Mouse (Mus musculus): Measurements from ENCODE around the gene Ccnd3.

The Ccnd3 gene

DNA sequence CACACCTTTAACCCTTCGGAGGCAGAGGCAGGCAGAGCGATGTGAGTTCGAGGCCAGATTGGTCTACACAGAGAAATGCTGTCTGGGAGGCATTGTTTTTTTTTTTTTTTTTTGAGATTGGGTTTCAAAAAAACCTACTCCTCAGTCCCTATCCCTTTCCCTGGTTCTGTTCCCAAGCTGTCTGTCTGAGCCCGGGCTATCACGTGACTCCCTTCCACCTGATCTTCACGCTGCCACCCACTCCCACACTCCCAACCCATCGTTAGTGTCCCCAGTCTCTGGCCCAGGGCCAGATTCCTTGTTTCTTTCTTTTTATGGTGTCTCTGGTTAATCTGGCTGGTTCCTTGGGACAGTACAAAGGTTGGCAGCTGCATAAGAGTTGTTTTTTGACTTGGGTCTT, 46.2 kb downstream of the Ccnd3 start:
- TF ChIP-seq POU5F1 (IDR thresholded peaks at IDR 0.05; ENCODE audit: borderline replicate concordance, low read length) (no peak), NANOG (IDR thresholded peaks at IDR 0.05; ENCODE audit: borderline replicate concordance, low read length) (no peak), CTCF (conservative IDR thresholded peaks at IDR 0.05; ENCODE audit: low read length) (no peak)
- H3K4me3 ChIP-seq (replicated peaks; ENCODE audit: low read length), result no peak overlapping the region

DNA sequence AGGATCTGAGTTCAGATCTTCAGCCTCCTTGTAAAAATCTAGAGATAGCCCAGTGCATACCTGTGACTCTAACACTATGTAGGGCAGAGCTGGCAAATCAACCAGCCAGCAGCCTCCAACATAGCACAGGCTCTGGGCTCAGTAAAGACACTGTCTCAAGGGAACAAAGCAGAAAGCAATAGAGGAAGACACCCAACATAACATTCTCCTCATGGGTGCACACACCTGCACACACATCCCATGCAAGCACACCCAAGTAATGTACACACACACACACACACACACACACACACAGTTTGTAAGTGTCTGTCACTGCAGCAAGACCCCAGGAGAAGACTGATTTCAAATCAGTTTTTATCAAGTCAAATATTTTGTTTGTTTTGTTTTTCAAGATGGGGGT, 48.1 kb downstream of the Ccnd3 start:
- H3K4me3 ChIP-seq (replicated peaks; ENCODE audit: low read length), result no peak overlapping the region

More for the DNA sequence above, 46.2 kb downstream of the Ccnd3 start:
- Histone ChIP-seq H3K4me1 (replicated peaks; ENCODE audit: low read depth, low read length) (peaks cover 43% of the 10 kb centered on the region), H3K27me3 (ENCODE audit: insufficient read depth, low read length) (no peaks in the 10 kb centered on the region), H3K36me3 (ENCODE audit: insufficient read depth, low read length) (no peaks in the 10 kb centered on the region), H3K9me3 (ENCODE audit: low read length) (no peaks in the 10 kb centered on the region)

DNA sequence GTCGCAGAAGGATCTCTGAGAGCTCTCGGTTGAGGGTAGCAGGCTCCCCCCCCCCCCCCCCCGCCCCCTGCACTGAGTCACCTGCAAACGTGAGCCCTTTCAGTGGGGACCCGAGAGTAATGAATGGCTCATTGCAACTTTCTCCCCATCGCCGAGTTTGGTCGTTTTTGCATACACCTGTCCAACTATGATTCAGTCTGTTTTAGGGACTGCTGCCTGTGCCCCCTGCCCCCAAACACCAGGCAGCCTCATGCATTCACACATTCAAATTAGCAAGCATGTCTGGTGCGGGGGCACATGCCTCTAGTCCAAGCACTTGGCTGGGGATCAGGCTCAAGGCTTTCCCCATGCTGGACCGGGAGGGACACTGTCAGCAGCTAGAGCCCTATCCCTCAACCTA, 49.8 kb downstream of the Ccnd3 start:
- no peaks in the 10 kb centered on the region for H3K36me3 ChIP-seq (ENCODE audit: insufficient read depth, low read length)
- no peaks in the 10 kb centered on the region for H3K27me3 ChIP-seq (ENCODE audit: insufficient read depth, low read length)
- TF ChIP-seq NANOG (IDR thresholded peaks at IDR 0.05; ENCODE audit: borderline replicate concordance, low read length) (no peak), CTCF (conservative IDR thresholded peaks at IDR 0.05; ENCODE audit: low read length) (no peak), POU5F1 (IDR thresholded peaks at IDR 0.05; ENCODE audit: borderline replicate concordance, low read length) (no peak)
- H3K4me3 ChIP-seq (replicated peaks; ENCODE audit: low read length), result no peak overlapping the region
- no peaks in the 10 kb centered on the region for H3K9me3 ChIP-seq (ENCODE audit: low read length)
- H3K4me1 ChIP-seq (replicated peaks; ENCODE audit: low read depth, low read length), result peaks cover 38% of the 10 kb centered on the region

More for the DNA sequence above, 48.1 kb downstream of the Ccnd3 start:
- Histone ChIP-seq H3K4me1 (replicated peaks; ENCODE audit: low read depth, low read length) (peaks cover 39% of the 10 kb centered on the region), H3K36me3 (ENCODE audit: insufficient read depth, low read length) (no peaks in the 10 kb centered on the region), H3K27me3 (ENCODE audit: insufficient read depth, low read length) (no peaks in the 10 kb centered on the region), H3K9me3 (ENCODE audit: low read length) (no peaks in the 10 kb centered on the region)
- TF ChIP-seq CTCF (conservative IDR thresholded peaks at IDR 0.05; ENCODE audit: low read length) (no peak), POU5F1 (IDR thresholded peaks at IDR 0.05; ENCODE audit: borderline replicate concordance, low read length) (no peak), NANOG (IDR thresholded peaks at IDR 0.05; ENCODE audit: borderline replicate concordance, low read length) (no peak)

DNA sequence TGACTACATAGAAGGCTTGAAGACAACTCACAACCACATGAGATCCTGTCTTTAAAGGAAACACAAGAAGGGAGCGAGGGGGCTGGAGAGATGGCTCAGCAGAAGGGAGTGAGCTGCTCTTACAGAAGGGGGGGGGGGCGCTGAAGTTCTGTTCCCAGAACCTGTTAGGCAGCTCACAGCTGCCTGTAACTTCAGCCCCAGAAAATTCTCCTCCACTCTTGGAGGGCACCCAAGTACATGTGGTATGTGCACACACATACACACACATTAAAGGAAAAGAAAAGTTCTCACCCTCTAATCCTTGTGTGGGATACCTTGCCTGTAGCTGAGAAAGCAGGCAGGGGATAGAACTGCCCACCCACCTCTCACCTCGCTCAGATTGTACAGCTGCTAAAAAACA, 52.3 kb downstream of the Ccnd3 start:
- H3K4me3 ChIP-seq (replicated peaks; ENCODE audit: low read length), result no peak overlapping the region
- TF ChIP-seq NANOG (IDR thresholded peaks at IDR 0.05; ENCODE audit: borderline replicate concordance, low read length), result no peak
- no peak for TF ChIP-seq CTCF (conservative IDR thresholded peaks at IDR 0.05; ENCODE audit: low read length)
- no peak for TF ChIP-seq POU5F1 (IDR thresholded peaks at IDR 0.05; ENCODE audit: borderline replicate concordance, low read length)

DNA sequence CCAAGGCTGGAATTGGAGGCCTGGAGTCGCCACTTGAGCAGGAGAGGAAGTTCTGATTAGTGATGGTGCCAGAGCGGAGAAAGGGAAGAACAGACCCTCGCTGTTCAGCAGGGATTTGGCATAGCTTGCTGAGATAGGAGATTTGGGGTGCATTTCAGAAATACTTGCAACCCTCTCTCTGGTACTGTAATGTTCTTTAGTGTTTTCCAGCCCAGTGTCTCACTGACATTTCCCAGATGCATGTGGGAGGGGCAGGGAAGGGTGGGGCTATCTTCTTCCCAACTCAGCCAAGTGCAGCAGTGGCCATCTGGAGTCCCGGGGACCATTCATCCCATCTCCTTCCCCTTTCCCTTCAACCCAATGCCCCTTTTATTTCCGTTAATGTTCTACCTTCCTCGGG, 54.9 kb downstream of the Ccnd3 start:
- Histone ChIP-seq H3K4me1 (replicated peaks; ENCODE audit: low read depth, low read length) (peaks cover 31% of the 10 kb centered on the region), H3K36me3 (ENCODE audit: insufficient read depth, low read length) (no peaks in the 10 kb centered on the region), H3K27me3 (ENCODE audit: insufficient read depth, low read length) (no peaks in the 10 kb centered on the region), H3K4me3 (replicated peaks; ENCODE audit: low read length) (no peak overlapping the region), H3K9me3 (ENCODE audit: low read length) (no peaks in the 10 kb centered on the region)
- TF ChIP-seq CTCF (conservative IDR thresholded peaks at IDR 0.05; ENCODE audit: low read length), result no peak
- no peak for TF ChIP-seq POU5F1 (IDR thresholded peaks at IDR 0.05; ENCODE audit: borderline replicate concordance, low read length)
- no peak for TF ChIP-seq NANOG (IDR thresholded peaks at IDR 0.05; ENCODE audit: borderline replicate concordance, low read length)

More for the DNA sequence above, 52.3 kb downstream of the Ccnd3 start:
- H3K9me3 ChIP-seq (ENCODE audit: low read length), result no peaks in the 10 kb centered on the region
- H3K27me3 ChIP-seq (ENCODE audit: insufficient read depth, low read length), result no peaks in the 10 kb centered on the region
- peaks cover 29% of the 10 kb centered on the region for H3K4me1 ChIP-seq (replicated peaks; ENCODE audit: low read depth, low read length)
- no peaks in the 10 kb centered on the region for H3K36me3 ChIP-seq (ENCODE audit: insufficient read depth, low read length)

DNA sequence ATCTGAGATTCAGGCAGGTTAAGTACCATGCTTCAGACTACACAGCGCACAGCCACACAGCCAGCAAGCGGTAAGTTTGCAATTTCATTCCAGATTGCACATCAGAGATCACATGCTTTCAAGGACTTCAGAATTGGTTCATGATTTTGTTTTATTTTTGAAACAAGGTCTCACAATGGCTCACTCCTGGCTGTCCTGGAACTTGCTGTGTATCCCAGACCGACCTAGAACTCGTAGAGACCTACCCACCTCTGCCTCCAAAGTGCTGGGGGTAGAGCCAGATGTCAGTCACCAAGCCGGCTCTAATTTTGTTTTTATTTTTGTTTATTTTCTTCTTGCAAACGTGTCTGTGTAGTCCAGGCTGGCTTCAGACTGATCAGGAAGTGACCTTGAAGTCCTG, 58.0 kb downstream of the Ccnd3 start:
- H3K4me3 ChIP-seq (replicated peaks; ENCODE audit: low read length), result no peak overlapping the region
- H3K36me3 ChIP-seq (ENCODE audit: insufficient read depth, low read length), result no peaks in the 10 kb centered on the region
- peaks cover 47% of the 10 kb centered on the region for H3K4me1 ChIP-seq (replicated peaks; ENCODE audit: low read depth, low read length)
- TF ChIP-seq NANOG (IDR thresholded peaks at IDR 0.05; ENCODE audit: borderline replicate concordance, low read length) (no peak), POU5F1 (IDR thresholded peaks at IDR 0.05; ENCODE audit: borderline replicate concordance, low read length) (no peak), CTCF (conservative IDR thresholded peaks at IDR 0.05; ENCODE audit: low read length) (no peak)
- no peaks in the 10 kb centered on the region for H3K27me3 ChIP-seq (ENCODE audit: insufficient read depth, low read length)
- H3K9me3 ChIP-seq (ENCODE audit: low read length), result no peaks in the 10 kb centered on the region

DNA sequence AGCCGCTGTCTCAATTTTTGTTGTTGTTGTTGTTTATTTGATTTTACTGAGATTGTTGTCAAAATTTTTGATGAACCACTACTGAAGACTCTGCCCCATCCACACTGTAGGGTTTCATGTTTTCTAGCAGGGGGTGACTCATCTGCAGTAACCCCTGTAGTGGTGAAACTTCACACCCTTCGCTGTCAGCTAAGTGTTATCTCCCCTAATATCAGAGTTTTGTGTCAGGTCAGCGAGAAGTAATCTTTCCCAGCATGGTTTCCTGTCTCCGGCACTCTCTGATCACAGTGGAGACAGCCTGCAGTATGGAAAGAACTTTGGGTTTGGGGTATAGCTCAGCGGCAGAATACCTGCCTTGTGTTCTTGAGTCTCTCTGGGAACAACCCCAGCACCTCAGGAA, 59.8 kb downstream of the Ccnd3 start:
- peaks cover 6% of the 10 kb centered on the region; the same call in 1 of the 2 replicates for H3K36me3 ChIP-seq (ENCODE audit: insufficient read depth, low read length)
- TF ChIP-seq NANOG (IDR thresholded peaks at IDR 0.05; ENCODE audit: borderline replicate concordance, low read length), result no peak
- TF ChIP-seq CTCF (conservative IDR thresholded peaks at IDR 0.05; ENCODE audit: low read length), result no peak
- TF ChIP-seq POU5F1 (IDR thresholded peaks at IDR 0.05; ENCODE audit: borderline replicate concordance, low read length), result no peak

DNA sequence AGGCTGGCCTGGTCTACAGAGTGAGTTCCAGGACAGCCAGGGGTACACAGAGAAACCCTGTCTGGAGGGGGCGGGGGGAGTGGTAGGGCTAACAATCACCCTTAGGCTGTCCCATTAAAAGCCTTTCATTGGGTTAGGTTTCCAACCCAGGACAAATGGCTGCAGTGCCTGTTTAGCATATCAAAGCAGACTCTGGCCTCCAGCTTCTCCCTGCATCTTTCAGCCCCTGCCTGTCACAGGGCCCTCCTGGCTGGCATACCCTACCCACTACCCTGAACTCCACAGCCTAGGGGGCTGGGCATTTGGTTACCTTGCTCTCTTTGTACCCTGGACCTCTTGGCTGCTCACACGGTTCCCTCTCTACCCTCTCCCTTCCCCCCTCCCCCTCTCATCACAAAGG, 61.3 kb downstream of the Ccnd3 start:
- Histone ChIP-seq H3K9me3 (ENCODE audit: low read length) (no peaks in the 10 kb centered on the region), H3K4me3 (replicated peaks; ENCODE audit: low read length) (peak overlapping the region; percentile 41), H3K4me1 (replicated peaks; ENCODE audit: low read depth, low read length) (peaks cover 61% of the 10 kb centered on the region), H3K27me3 (ENCODE audit: insufficient read depth, low read length) (no peaks in the 10 kb centered on the region), H3K36me3 (ENCODE audit: insufficient read depth, low read length) (peaks cover 6% of the 10 kb centered on the region; the same call in 1 of the 2 replicates)
- peak; percentile 49; the same call in 1 of the 2 replicates for TF ChIP-seq POU5F1 (IDR thresholded peaks at IDR 0.05; ENCODE audit: borderline replicate concordance, low read length)
- no peak for TF ChIP-seq NANOG (IDR thresholded peaks at IDR 0.05; ENCODE audit: borderline replicate concordance, low read length)

More for the DNA sequence above, 59.8 kb downstream of the Ccnd3 start:
- Histone ChIP-seq H3K9me3 (ENCODE audit: low read length) (no peaks in the 10 kb centered on the region), H3K4me1 (replicated peaks; ENCODE audit: low read depth, low read length) (peaks cover 58% of the 10 kb centered on the region), H3K27me3 (ENCODE audit: insufficient read depth, low read length) (no peaks in the 10 kb centered on the region), H3K4me3 (replicated peaks; ENCODE audit: low read length) (no peak overlapping the region)

DNA sequence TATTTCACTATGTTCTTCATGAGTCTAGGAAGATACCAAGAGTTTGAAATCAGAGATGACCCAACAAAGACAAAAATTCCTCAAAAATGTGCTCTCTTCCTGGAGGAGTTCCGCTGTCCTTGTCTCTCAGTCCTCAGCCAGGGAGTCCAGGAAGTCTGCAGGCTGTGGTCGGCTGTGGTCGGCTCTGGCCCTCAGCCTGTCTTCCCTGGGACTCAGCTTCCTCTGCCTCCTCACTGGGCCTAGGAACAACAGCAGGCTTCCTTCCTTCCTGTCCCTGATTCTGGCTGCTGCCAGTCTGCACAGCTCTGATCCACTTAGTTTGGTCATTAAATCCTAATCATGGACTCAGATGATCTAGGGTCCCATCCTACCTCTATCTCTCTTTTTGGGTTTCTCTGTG, 62.4 kb downstream of the Ccnd3 start:
- H3K9me3 ChIP-seq (ENCODE audit: low read length), result no peaks in the 10 kb centered on the region
- H3K27me3 ChIP-seq (ENCODE audit: insufficient read depth, low read length), result no peaks in the 10 kb centered on the region
- H3K4me3 ChIP-seq (replicated peaks; ENCODE audit: low read length), result peak overlapping the region; percentile 20; the same call in 1 of the 2 replicates
- peaks cover 6% of the 10 kb centered on the region; the same call in 1 of the 2 replicates for H3K36me3 ChIP-seq (ENCODE audit: insufficient read depth, low read length)
- H3K4me1 ChIP-seq (replicated peaks; ENCODE audit: low read depth, low read length), result peaks cover 64% of the 10 kb centered on the region
- no peak for TF ChIP-seq NANOG (IDR thresholded peaks at IDR 0.05; ENCODE audit: borderline replicate concordance, low read length)
- TF ChIP-seq CTCF (conservative IDR thresholded peaks at IDR 0.05; ENCODE audit: low read length), result no peak
- no peak for TF ChIP-seq POU5F1 (IDR thresholded peaks at IDR 0.05; ENCODE audit: borderline replicate concordance, low read length)

Data from E14TG2a.4 (cell line).